Mouse (Mus musculus): ENCODE measurements at regions not wholly inside any gene's neighbourhood (a gene's known extent, or its start where the extent isn't known, plus 50 kb on each side); places are given as distances from the start of the nearest gene placed in this dataset.

DNA sequence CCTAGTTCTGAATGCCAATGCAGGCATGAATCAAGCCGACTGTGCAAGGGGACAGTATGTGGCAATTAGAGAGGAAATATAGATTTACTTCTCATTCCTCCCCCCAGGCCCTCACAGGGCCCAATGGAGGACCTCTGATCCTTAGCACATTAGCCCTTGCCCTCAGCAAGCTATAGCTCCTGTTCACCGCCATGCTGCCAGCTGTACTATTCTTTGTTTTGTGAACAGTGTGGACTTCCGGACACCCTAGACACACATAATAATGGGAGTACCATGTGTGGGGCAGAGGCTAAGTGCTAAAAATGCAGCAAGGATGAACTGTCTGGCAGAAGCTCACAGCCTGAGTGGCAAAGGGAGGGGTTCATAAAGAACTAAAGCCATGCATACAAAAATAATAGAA, 99.3 kb upstream of the Cpeb2 start:
- no peak for TF ChIP-seq GATA4 (IDR thresholded peaks at IDR 0.05; ENCODE audit: insufficient replicate concordance, low read length)

GRCm38 (mm10) chr5:43136142-43136541, 96.8 kb upstream of the Cpeb2 start:
- TF ChIP-seq GATA4 (IDR thresholded peaks at IDR 0.05; ENCODE audit: insufficient replicate concordance, low read length) = no peak; the same call in 1 of the 2 replicates

GRCm38 (mm10) chr5:43137777-43138176, 95.2 kb upstream of the Cpeb2 start:
- no peak for TF ChIP-seq GATA4 (IDR thresholded peaks at IDR 0.05; ENCODE audit: insufficient replicate concordance, low read length)

DNA sequence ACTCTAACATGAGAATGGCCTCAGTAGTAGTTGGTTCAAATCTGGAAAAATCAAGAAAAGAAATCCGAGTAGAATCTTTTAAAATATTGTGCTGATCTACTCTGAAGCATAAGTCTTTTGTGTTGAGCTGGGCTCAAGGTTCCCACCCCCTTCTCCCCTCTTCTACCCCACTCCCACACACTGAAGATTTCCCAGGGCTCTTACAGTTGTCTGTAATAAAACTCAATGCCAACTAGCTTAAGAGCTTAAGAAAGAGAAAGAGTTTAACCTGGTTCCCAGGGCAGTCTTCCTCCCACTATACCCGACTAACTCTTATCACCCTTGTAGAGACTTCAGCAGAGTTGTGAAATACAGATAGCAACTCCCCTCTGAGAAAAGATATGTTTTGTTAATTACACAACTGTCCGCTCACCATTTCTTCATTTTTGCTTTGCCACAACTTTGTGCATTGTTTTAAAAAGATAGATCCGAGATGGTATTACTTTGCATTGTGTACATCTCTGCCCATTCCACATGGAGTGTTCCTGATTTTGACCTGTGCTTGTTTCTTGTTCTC, 94.0 kb upstream of the Cpeb2 start:
- TF ChIP-seq GATA4 (IDR thresholded peaks at IDR 0.05; ENCODE audit: insufficient replicate concordance, low read length) = no peak

- TF ChIP-seq GATA4 (IDR thresholded peaks at IDR 0.05; ENCODE audit: insufficient replicate concordance, low read length) = no peak
These were observed 93.2 kb upstream of the Cpeb2 start for GRCm38 (mm10) chr5:43139813-43140212.

DNA sequence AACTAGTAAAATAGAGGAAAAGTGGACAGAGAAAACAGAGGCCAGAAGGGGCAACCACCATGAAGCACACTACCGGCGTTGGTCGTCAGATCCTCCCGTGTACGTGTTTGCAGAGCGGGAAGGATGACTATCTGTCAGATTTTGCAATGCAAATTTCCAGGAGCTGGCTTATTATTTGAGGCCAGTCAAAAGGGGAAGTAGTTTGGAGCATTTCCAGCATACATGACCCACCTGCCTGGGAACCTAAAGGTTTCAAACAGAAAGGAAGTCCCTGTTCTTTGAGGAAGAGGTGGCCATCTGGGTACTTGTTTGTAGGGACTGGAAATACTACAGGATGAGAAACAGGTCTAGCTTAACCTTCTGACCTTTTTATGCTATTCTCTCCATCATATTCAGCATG, 87.0 kb upstream of the Cpeb2 start:
- TF ChIP-seq GATA4 (IDR thresholded peaks at IDR 0.05; ENCODE audit: insufficient replicate concordance, low read length) = no peak

- TF ChIP-seq GATA4 (IDR thresholded peaks at IDR 0.05; ENCODE audit: insufficient replicate concordance, low read length) = no peak
These were observed 86.0 kb upstream of the Cpeb2 start for GRCm38 (mm10) chr5:43146928-43147327.

DNA sequence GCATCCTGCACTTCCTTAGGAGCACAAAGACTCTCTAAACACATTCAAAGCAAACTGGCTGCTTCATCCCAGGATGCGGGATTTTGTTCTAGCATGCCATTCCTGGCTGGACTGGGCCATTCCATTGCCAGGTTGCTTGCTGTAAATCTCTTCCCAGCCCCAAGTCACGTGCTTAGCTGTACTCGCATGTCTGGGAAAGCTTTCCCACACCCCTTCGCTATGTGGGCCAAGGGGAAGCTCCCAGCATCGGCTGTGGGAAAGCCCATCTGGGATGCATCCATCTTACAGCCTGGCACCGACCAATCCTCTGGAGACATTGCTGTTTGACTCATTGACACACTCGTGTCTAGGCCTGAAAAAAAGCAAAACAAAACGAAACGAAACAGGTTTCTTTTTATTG, 84.5 kb upstream of the Cpeb2 start:
- TF ChIP-seq GATA4 (IDR thresholded peaks at IDR 0.05; ENCODE audit: insufficient replicate concordance, low read length) = no peak

DNA sequence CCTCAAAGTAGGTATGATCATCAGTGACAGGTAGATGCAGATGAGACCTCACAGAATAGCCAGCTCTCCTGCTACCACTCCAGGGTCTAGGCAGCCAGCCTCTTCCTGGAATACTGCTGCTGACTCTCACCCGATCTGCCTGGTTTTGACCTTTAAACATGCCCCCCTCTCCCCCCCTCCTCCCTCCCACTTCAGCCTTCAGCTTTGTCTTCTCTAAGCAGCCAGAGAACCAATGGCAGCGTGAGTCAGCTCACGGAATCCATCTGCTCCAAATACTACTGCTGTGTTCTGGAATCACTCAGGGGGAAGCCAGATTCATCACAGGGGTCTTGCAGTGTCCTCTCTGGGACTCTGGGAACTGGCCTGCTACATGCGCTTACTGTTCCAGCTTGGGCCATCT, 83.4 kb upstream of the Cpeb2 start:
- TF ChIP-seq GATA4 (IDR thresholded peaks at IDR 0.05; ENCODE audit: insufficient replicate concordance, low read length) = no peak

DNA sequence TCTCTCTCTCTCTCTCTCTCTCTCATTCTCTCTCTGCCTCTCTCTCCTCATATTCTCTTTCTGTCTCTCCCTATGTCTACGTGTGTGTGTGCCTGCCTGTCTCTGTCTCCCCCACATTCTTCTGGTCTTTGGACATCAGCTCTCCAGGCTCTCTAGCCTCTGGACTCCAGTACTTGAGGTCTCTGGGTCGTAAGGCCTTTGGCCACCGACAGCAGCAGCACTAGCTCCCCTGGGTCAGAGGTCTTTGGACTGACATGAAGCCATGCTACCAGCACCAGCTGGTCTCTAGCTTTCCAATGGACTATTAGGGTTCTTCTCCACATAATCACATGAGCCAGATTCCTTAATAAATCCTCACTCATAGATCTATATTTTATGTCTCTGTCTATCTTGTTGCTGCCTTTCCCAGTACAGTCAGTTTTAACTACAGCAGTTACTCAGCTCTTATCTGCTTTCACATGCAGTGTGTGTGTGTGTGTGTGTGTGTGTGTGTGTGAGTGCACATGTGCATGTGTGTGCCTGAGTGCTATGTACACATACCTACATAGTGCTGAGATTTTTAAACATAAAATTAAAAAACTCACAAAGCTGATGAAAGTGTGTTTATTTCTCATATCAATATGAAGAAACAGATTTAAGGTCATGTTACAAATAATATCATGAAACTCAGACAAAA, 81.7 kb upstream of the Cpeb2 start:
- TF ChIP-seq GATA4 (IDR thresholded peaks at IDR 0.05; ENCODE audit: insufficient replicate concordance, low read length) = no peak

GRCm38 (mm10) chr5:43152119-43152611, 80.8 kb upstream of the Cpeb2 start:
- TF ChIP-seq GATA4 (IDR thresholded peaks at IDR 0.05; ENCODE audit: insufficient replicate concordance, low read length) = no peak

DNA sequence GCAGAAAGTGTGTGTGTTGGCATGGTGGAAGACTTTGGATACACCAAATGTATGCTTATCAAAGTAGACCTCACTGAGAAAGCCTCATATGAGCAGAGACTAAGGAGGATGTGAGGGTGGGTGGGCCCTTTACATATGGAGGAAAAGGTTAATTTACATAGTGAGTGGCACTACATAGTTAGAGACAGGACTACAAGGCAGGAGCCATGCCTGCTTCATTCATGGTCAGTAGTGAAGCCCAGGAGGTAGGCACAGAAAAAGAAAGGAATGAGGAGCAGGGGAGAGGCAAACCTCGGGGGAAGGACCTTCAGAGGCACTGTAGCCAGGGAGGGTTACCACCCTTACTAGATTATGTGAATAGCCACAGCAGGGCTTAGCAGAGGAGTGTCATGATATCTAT, 80.1 kb upstream of the Cpeb2 start:
- TF ChIP-seq GATA4 (IDR thresholded peaks at IDR 0.05; ENCODE audit: insufficient replicate concordance, low read length) = no peak

DNA sequence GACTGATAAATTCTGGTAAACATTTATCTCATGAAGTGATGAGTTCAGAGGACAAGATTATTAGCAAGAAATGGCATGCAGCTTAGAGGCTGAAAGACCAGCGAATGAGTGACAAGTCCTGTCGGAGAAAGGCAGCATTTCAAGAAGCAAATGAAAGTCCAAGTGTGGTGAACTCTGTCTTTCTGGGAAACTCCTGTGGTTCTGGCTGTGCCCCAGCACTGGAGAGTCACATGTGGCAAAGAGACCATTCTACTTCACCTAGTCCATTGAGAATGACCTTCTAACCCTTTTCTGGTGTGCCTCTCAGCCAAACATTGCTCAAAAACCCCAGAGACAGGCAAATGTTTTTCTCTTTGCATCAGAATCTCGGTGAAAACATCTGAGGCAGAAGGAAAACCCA, 76.2 kb upstream of the Cpeb2 start:
- no peak for TF ChIP-seq GATA4 (IDR thresholded peaks at IDR 0.05; ENCODE audit: insufficient replicate concordance, low read length)

DNA sequence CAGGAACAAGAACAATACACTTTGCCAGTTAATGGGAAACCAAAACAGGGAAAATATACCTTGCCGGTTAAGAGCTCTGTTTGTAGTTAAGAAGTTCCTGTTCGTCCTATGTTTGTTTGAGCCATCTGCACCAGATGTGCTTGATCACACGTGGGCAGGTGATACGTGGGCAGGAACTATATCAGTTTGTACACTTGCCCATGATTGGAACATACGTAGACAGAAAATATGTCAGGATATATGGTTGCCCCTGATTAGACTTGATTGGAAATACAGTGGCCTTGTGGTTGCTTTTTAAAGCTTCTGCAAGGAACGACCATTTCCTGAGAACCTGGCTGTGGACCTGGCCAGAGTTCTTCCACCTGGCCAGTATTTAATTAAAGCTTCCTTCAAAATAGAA, 72.8 kb upstream of the Cpeb2 start:
- no peak for TF ChIP-seq GATA4 (IDR thresholded peaks at IDR 0.05; ENCODE audit: insufficient replicate concordance, low read length)

- TF ChIP-seq GATA4 (IDR thresholded peaks at IDR 0.05; ENCODE audit: insufficient replicate concordance, low read length) = no peak
These were observed 51.5 kb upstream of the Cpeb2 start for GRCm38 (mm10) chr5:43181475-43181874.

Data from liver, adult (tissue).